Mouse (Mus musculus): ENCODE measurements around the gene Pacsin1.

Pacsin1 gene

DNA sequence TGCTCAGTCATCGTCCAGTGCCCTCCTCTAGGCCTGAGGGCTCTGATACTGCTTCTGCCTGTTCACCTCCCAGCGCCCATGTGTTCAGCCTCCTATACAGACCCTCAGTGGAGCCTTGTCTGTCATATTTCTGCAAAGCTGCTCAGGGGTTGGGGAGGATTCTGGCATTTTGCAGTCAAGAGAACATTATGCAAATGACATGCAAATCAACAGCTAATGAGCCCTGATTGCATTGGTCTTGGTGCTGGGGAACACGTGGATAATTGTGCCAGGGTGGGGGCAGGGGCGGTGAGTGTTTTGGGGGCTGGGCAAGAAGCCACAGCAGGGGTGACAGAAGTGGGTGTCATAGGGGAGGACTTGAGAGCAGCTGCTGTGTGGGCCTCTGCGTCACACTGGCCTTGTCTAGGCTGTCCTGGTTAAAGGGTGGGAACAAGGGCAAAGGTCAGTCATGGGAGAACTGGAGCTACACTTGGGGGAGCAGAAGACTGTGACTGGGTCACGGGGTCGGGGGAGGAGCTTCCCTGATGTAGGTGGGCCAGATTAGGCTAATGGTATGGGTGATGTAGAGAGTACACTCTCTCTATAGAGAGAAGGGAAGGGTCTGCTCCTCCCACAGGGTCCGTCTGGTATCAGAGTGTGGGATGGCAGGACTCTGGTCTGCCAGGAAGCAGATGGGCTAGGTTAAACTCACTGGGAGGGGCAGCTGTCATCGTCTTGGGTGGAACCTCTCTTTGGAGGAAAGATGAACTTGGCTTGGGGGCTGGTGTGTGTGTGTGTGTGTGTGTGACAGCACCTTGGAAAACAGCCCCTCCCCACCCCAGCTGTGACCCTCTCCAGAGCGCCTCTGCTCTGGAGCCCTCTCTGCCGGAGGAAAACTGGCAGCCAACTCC, 23.9 kb downstream of the Pacsin1 start:
- DNase-seq (ENCODE audit: low spot score in 2 of 2): no peak

DNA sequence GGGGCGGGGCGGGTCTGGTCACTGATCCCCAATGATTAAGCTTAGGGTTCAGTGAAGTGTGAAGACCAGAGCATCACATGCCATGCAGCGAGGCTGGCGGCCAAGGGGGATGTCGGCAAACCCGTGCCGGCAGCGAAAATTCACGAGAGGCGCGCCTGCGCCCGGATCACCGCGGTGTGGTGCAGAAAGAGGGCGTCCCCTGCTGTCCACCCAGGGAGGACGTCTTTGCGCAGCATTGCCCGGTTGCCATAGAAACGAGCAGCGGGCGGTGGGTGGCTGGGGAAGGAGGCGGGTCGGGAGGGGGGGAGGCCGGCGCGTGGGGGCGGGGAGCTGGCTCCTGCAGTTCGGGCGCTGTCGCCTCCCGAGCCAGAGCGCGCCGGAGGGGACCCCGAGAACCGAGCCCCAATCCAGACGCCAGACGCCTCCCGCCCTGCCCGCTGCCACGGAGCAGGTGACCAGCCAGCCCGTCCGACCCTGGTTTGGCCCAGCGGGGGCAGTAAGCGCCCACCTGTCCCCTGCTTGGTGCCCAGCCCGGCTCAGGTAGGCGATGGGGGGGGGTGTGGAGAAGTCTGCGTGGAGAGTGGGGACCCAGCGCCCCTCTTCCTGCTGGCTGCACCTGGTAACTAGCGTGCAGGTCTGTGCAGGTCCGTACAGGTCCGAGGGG, 29.7 kb downstream of the Pacsin1 start:
- peak in 1 of 2 experiments; percentile 27 for DNase-seq (ENCODE audit: low spot score in 2 of 2)

DNA sequence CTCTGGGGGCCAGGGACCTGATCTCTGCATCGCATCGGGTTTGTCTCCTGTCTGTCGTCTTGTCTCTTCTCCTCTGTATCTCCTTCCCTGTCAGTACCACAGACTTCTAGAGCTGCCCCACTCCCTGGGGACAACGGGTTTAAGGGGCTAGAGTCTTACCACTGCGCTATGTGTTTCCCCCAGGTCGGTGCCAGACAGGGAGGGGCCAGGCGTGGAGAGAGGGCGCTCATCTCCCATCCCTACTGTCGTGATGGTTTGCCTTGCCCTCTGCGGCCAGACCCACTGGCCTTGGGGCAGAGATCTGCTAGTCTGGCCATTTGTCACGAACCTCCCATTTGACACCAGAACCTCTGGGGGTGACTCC, 30.2 kb downstream of the Pacsin1 start:
- no peak for DNase-seq (ENCODE audit: low spot score in 2 of 2)

DNA sequence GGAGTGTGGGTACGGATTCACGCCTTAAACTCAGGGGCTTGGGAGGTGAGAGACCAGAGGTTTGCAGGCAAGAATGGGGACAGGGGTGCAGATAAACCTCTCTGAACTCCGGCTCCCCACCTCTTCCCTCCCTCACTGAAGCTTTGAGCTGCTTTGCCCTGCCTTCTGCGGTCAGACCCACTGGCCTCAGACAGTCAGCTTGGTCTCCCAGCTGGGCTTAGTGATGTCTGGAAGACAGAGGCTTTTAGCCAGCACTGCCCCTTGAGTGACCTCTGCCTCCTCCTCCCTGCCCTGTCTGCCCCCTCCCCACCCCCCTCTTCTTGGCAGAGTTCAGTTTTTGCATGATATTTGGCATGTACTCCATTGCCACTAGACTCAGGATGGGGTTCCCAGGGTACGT, 31.1 kb downstream of the Pacsin1 start:
- DNase-seq (ENCODE audit: low spot score in 2 of 2): no peak

DNA sequence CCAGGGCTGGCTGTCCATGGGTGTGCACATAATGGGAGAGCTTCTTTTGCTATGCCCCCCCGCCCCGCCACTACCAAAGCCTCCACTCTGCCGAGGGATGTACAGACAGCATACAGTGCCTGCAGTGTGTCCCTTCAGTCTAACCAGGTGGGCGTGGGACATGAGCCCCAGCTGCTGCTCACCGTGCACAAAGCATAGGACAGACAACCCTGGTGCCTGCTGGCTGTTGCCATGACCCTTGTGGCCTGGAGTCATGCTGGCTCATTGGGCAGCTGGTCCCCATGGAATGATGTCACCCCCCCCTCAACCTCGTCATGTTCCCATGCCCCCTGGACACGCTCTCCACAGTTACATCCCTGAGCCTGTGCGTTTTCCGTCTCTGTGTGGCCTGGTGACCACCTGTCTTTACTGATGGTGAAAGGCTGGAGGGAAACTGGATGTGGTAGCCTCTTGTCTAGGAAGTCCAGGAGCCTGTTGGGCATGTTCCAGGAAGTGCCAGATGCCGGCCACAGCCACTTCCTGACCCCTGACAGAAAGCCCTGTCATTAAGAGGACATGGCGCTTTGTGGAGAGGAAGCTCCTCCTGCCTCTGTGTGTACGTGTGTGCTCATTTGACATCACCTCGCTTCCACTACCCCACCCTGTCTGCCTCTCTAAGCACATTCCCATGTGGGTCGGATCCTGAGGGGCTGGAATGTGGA, 35.8 kb downstream of the Pacsin1 start:
- DNase-seq (ENCODE audit: low spot score in 2 of 2): no peak

DNA sequence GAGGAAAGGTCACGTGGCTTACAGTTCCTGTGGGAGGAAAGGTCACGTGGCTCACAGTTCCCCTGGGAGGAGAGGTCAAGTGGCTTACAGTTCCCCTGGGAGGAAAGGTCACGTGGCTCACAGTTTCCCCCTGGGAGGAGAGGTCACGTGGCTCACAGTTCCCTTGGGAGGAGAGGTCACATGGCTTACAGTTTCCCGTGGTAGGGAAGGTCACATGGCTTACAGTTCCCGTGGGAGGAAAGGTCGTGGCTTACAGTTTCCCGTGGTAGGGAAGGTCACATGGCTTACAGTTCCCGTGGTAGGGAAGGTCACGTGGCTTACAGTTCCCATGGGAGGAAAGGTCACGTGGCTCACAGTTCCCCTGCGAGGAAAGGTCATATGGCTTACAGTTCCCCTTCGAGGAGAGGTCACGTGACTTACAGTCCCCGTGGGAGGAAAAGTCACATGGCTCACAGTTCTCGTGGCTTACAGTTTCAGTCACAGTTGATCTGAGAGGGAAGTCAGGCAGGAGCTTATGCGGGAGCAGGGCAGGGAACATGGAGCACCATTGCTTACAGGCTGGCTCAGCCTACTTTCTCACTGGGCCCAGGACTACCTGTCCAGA, 44.4 kb downstream of the Pacsin1 start:
- no peak for DNase-seq (ENCODE audit: low spot score in 2 of 2)

DNA sequence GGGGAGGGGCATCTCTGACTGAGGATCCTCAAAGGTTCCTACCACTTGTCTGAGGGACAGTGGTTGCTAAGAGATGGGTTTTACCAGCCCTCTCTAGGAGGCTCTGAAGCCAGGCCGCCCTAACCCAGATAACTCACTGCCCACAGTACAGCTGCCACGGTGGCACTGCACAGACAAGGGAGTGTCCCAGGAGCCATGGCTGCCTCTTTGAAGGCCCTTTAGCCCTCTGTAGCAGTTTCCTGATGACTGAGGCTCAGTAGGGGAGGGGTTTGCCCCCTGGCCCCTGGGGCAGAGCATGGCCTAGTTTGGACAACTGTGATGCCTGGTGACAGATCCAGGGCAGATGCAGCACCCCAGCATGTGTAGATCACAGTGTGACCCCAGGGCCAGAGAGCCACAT, 45.5 kb downstream of the Pacsin1 start:
- DNase-seq (ENCODE audit: low spot score in 2 of 2): no peak

DNA sequence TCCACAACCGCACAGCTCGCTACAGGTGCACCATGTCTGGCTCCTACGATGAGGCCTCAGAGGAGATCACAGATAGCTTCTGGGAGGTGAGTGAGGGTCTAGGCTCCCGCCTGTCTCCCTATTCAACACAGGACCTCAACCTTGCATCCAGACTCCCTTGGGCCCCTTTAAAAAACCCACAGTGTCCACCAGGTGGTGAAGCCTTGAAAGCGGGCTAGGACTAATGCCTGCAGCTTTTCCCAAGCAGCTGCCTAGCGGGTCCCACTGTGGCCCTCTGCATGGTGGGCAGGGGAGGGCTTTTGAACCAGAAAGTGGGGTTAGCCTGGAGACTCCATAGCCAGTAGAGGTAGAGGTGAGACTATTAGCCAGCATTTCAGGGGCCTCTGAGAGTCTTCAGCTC, 46.5 kb downstream of the Pacsin1 start:
- no peak for DNase-seq (ENCODE audit: low spot score in 2 of 2)

DNA sequence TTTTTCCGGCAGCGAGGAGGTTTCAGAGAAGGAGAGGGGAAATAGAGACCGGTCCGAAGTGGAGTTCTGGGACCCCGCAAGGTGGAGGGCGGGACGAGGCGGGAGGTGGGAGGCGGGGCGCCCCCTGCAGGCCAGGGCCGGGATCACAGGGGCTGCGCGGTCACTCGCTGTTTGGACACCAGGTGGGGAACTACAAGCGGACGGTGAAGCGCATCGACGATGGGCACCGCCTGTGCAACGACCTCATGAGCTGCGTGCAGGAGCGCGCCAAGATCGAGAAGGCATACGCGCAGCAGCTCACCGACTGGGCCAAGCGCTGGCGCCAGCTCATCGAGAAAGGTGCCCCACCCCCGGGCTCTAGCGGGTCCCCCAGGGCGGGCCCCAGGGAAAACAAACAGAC, 47.2 kb downstream of the Pacsin1 start:
- peak; percentile 39 to 81 for DNase-seq (ENCODE audit: low spot score in 2 of 2)

DNA sequence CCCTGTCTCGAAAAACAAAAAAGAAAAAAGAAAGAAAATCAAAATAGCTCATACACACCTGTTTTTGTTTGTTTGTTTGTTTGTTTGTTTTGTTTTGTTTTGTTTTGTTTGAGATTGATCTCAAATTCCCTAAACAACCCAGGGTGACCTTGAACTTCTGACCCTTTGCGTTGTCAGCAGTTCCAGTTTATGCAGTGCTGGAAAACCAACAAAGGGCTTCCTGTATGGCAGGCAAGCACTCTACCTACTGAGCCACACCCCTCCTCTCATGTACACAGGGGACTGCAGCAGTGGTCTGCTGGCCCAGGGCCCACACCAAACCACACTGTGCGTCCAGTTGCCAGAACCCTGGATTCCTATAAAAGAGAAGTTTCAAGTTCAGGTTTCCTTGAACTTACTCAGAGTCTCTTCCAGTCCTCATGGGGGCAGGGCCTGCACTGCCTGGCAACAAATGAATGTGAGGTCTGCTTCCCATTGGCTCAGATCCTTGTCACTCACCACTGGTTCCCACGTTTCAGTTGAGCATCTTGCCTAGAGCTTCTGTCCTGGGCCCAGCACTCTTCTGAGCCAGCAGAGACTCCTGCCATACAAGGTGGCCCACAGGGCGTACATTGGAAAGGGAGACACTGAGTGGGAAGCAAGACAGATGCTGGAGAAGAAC, 48.8 kb downstream of the Pacsin1 start:
- DNase-seq (ENCODE audit: low spot score in 2 of 2): no peak

DNA sequence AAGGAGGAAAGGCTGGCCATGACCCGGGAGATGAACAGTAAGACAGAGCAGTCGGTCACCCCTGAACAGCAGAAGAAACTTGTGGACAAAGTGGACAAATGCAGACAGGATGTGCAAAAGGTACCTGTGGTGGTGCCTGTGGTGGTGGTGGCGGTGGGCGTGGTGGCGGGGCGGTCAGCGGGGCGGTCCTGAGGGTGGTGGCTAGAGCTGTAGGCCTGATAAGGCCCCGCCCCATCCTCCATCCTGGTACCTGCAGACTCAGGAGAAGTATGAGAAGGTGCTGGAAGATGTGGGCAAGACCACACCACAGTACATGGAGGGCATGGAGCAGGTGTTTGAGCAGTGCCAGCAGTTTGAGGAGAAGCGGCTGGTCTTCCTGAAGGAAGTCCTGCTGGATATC, 50.4 kb downstream of the Pacsin1 start:
- DNase-seq (ENCODE audit: low spot score in 2 of 2): no peak

DNA sequence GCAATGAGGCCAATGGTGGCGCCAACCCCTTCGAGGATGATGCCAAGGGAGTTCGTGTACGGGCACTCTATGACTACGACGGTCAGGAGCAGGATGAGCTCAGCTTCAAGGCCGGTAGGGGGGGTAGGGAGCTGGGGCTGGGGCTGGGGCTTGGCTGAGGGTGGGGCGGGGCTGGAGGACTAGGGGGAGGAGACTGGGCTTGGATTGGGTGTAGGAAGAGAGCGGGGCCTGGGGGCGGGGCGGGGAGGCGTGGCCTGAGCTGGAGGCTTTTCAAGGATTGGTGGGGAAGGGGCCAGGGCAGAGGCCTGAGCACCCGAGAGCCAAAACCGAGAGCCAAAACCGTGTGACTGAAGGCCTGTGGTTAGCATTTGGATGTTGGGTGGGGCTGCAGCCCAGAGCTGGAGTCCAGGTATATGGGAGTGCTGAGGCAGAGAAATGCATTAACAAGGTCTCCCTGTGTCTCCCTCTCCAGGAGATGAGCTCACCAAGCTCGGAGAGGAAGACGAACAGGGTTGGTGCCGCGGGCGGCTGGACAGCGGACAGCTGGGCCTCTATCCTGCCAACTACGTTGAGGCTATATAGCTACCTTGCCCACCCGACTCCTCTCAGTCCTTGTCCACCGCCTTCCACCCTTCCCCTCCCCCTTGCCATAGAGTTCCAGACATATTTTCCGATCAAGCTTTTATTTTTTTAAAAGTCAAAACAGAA, 52.8 kb downstream of the Pacsin1 start:
- peak; percentile 68 to 82 for DNase-seq (ENCODE audit: low spot score in 2 of 2)

DNA sequence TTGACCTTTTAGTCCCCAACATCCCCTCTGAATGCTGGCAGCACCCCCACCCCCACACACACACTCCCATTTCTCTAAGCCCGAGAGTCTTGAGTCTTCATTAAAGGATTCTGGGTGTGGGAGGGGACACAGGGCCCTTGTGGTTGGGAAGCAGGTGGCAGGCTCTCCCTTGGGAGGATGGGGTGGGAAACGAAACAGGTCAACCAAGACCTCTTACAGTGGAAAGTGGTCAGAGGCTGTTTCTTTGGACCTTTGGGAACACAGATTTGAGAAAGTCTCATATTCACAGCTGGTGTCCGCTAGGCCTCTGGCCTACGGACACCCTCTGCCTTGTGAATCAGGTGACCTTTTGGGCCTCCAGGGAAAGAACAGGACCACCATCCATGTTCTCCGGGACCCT, 54.3 kb downstream of the Pacsin1 start:
- DNase-seq (ENCODE audit: low spot score in 2 of 2): no peak

DNA sequence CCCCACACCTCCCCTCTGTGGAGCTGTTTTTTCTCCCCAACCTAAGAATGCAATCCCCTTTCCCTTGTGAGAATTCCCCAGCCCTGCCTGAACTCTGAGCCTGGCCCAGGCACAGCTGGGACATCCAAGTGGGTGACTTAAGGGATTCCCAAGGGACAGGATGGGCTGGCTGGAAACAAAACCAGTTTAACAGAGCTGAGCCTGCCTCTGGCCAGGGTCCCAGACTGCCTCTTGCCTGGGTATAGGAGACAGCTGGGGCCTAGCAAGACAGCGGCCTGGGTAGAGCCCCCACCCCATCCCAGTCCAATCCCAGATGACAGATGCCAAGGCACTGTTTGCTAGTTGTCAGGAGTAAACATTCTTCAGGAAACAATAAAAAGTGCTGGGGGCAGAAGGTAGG, 57.5 kb downstream of the Pacsin1 start:
- DNase-seq (ENCODE audit: low spot score in 2 of 2): no peak

DNA sequence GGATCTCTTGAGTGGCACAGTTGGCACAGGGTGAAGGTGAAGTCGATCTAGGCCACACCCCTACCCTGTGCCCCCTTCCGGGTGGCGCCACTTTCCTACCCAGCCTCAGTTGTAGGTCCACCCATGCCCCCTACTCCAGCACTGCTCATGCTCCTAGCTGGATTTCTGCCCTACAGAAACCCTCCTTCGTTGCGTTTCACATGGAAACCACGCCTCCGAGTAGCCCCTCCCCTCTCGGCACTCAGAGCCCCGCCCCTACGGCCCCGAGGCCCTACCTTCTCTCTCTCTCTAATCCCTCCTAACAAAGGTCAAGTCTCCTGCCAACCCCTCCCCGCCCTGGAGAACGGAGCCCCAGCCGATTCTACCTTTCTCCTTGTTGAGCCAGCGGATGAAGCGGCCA, 61.5 kb downstream of the Pacsin1 start:
- no peak for DNase-seq (ENCODE audit: low spot score in 2 of 2)

DNA sequence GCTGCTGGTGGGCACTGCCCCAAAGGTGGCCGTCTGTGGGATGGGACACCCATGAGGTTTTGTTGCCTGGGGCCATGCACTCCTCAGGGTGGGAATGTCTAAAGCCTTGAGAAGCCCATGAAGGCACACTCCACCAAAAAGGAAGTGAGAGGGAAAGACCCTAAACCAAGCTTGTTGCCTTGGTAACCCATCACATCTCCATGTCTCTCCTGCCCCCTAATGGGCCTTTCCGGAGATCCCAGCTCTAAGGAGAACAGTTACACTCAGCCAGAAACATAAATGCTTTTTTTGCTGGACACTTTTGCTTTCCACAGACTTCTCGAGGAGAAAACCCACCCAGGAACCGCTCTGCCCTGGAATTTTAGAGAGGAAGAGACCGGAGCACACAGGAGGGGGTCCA, 62.9 kb downstream of the Pacsin1 start:
- DNase-seq (ENCODE audit: low spot score in 2 of 2): no peak

DNA sequence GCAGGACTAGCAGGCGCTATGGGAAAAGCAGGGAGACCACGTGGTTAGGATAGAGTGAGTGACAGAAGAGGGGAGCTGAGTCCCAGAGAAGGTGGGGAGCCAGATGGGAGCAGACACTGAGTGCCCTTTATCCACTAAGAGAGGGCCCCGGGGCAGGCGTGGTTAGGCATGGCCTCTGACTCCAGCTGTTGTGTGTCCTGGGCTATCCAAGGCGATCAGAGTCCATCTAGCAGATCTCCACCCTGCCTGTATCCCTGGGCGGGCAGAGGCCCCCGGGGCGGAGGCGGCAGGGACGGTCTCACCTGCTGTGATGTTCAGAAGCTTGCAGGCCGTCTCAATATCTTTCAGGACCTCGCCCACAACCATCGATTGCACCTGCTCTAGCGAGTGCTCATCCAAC, 64.4 kb downstream of the Pacsin1 start:
- no peak for DNase-seq (ENCODE audit: low spot score in 2 of 2)

DNA sequence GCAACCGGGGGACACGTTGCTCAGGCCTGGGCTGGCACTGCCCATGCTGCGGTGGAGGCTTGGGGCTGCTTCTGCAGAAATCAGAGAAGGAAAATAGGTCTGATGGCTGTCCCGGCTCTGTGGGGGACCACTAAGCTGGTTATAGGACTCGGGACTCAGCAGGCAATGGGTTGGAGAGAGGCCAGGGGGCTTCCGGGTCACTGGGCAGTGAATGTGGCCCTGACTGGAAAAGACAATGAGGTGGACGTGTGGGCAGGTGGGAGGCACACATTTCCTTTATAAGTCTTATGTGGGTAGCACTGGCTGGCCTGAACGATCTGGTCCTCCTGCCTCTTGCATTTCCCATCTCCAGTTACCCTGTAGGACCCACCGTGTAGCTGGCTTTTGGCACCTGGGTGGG, 65.0 kb downstream of the Pacsin1 start:
- DNase-seq (ENCODE audit: low spot score in 2 of 2): no peak

DNA sequence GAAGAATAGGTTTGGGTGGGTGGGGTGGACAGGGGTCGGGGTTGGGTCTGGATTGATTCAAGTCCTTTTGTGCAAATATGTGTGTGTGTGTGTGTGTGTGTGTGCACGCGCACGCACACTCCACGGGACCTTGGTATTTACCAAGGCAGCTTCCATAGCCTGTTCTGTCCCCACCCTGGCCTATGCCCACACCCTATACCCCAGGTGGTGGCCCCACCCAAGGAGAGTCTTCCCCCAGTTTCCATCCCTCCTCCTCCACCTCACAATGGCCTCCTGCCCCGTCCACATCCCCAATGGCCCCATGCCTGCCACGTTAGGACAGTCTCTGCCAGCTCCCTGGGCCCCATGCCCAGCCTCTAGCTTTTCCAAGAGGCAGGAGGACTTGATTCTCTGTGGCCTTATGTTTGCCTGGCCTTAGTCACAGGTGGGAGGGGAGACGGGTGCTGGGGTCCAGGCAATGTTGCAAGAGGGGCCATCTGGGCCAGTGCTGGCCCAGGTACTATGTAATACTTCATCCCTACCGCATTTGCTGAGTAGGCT, 65.9 kb downstream of the Pacsin1 start:
- DNase-seq (ENCODE audit: low spot score in 2 of 2): no peak

DNA sequence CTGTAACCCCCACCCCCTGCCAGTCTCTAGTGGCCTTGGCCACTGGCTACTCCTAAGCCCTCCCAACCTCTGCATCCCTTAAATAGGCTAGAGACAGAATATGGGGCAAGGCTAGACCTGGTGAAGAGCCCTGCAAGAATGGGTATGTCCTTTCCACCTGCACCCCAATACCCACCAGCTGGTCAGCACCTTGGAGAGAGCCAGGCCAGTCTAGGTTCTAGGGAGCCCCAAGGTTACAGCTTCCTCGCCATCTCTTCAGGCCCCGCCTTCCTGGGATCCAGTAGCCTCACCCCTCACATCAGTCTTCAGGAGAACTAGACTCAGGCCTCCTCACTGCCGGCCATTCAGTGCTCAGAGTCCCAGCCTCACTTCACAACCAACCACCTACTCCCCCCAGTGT, 69.0 kb downstream of the Pacsin1 start:
- DNase-seq (ENCODE audit: low spot score in 2 of 2): no peak

DNA sequence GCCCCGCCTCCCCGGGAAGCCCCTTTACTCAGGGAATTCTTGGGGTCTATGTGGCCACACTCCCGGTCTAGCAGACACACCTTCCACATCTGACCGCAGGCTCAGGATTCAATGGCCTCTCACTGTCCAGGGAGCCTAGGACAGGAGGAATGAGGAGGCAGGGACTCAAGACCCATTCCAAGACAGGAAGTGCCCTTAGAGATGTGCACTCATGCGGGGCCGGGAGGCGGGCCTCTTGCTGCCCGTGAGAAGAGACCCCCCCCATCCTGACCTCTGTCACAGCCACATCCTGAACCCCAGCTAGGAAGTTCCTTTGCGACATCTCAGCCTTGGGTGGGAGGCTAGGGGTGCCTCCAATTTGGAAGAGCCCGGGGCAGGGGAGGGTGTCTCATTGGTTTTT, 69.7 kb downstream of the Pacsin1 start:
- no peak for DNase-seq (ENCODE audit: low spot score in 2 of 2)
